Mouse (Mus musculus) heart, embryonic 13.5 days (tissue): ENCODE data around the gene Shc1. TPM values are rescaled to one million over a fixed set of nuclear protein-coding genes. Genes with fewer than 3 reads are reported as not detected.
A peak's percentile ranks its signal among the peaks of the same experiment; 100 is the strongest.

Experiments
- ATAC-seq: fragments of 200-750 bp; cut with Nextera tagmentation; 2 replicates; pipeline ENCODE4 v1.8.0; 2017; ENCODE audit warnings: moderate TSS enrichment; ENCODE audit not compliant: insufficient number of reproducible peaks, low FRiP score, low TSS enrichment; ENCODE audit errors: extremely low read depth
- H3K27ac ChIP-seq: fragments of 300-500 bp; sonication (generic); replicated peaks from 2 replicates; pipeline ENCODE4 v1.5.1; 2015; ENCODE audit warnings: moderate library complexity, mild to moderate bottlenecking, inconsistent platforms
- H3K27me3 ChIP-seq: fragments of 300-500 bp; sonication (generic); replicated peaks from 2 replicates; pipeline ENCODE4 v1.6.1; 2015; ENCODE audit warnings: mild to moderate bottlenecking, inconsistent platforms
- H3K36me3 ChIP-seq: fragments of 300-500 bp; sonication (generic); 2 replicates; pipeline ENCODE4 v1.6.1; 2015; ENCODE audit warnings: mild to moderate bottlenecking, inconsistent platforms
- H3K4me1 ChIP-seq: fragments of 300-500 bp; sonication (generic); 2 replicates; pipeline ENCODE4 v1.6.1; 2015; ENCODE audit warnings: inconsistent platforms
- H3K4me2 ChIP-seq: fragments of 300-500 bp; sonication (generic); 2 replicates; pipeline ENCODE4 v1.6.1; 2015; ENCODE audit warnings: inconsistent platforms, mild to moderate bottlenecking, moderate library complexity
- H3K4me3 ChIP-seq: fragments of 300-500 bp; sonication (generic); 2 replicates; pipeline ENCODE4 v1.5.1; 2015; ENCODE audit warnings: moderate library complexity, mild to moderate bottlenecking, inconsistent platforms
- H3K9ac ChIP-seq: fragments of 300-500 bp; sonication (generic); 2 replicates; pipeline ENCODE4 v1.6.1; 2015; ENCODE audit warnings: inconsistent platforms, mild to moderate bottlenecking, moderate library complexity
- H3K9me3 ChIP-seq: fragments of 300-500 bp; sonication (generic); 2 replicates; pipeline ENCODE4 v1.6.1; 2016; ENCODE audit warnings: inconsistent platforms
- WGBS: fragments of 180-500 bp; shearing (Covaris S2); methylation state at CpG from one replicate; pipeline ENCODE4 v1.1.7; 2015; ENCODE audit warnings: mixed read lengths; 5-methylcytosine and 5-hydroxymethylcytosine counted together
- polyA plus RNA-seq: library from polyadenylated mRNA; unstranded; fragments of >200 nt; fragmentation: Nextera tagmentation; extraction: Ambion mirVana; gene quantifications from 2 replicates; pipeline ENCODE4 v1.2.1, GENCODE M21; 2015

Gene Shc1
- polyA plus RNA-seq, 1 experiment from 2014 or later, result 63.4 TPM

GRCm38 (mm10) chr3:89406887-89407286, 11.4 kb upstream of the Shc1 start:
- WGBS, result 92% methylated on average over 6 of the region's 6 CpGs
- H3K27me3 ChIP-seq, result no peaks in the 10 kb centered on the region
- H3K9ac ChIP-seq, result no peak overlapping the region
- ATAC-seq, result no peak
- no peak overlapping the region for H3K27ac ChIP-seq
- H3K4me2 ChIP-seq, result no peak overlapping the region
- no peaks in the 10 kb centered on the region for H3K9me3 ChIP-seq
- H3K36me3 ChIP-seq, result peaks cover 67% of the 10 kb centered on the region
- no peak overlapping the region for H3K4me3 ChIP-seq
- H3K4me1 ChIP-seq, result peaks cover 10% of the 10 kb centered on the region

- peaks cover 10% of the 10 kb centered on the region for H3K4me1 ChIP-seq
Measured at GRCm38 (mm10) chr3:89408448-89408847, 9.8 kb upstream of the Shc1 start.

GRCm38 (mm10) chr3:89409701-89410100, 8.5 kb upstream of the Shc1 start:
- 88% methylated on average over 3 of the region's 3 CpGs for WGBS
- H3K4me2 ChIP-seq, result no peak overlapping the region
- ATAC-seq, result no peak

More at GRCm38 (mm10) chr3:89408448-89408847, 9.8 kb upstream of the Shc1 start:
- no peak overlapping the region for H3K4me3 ChIP-seq
- peaks cover 57% of the 10 kb centered on the region for H3K36me3 ChIP-seq
- no peak for ATAC-seq
- H3K9ac ChIP-seq, result no peak overlapping the region
- 48% methylated on average over 16 of the region's 16 CpGs for WGBS
- H3K9me3 ChIP-seq, result no peaks in the 10 kb centered on the region
- no peak overlapping the region for H3K4me2 ChIP-seq
- no peak overlapping the region for H3K27ac ChIP-seq
- H3K27me3 ChIP-seq, result no peaks in the 10 kb centered on the region

GRCm38 (mm10) chr3:89410864-89411263, 7.4 kb upstream of the Shc1 start:
- Histone ChIP-seq H3K27me3 (no peaks in the 10 kb centered on the region), H3K36me3 (peaks cover 56% of the 10 kb centered on the region), H3K4me2 (peak overlapping the region; percentile 87), H3K27ac (0 out of 2 replicates have a peak overlapping the region, but pooled peaks have one; percentile 59), H3K9ac (peak overlapping the region; percentile 85), H3K4me1 (peaks cover 10% of the 10 kb centered on the region), H3K9me3 (no peaks in the 10 kb centered on the region), H3K4me3 (peak overlapping the region; percentile 63)
- WGBS, result 79% methylated on average over 10 of the region's 10 CpGs
- no peak for ATAC-seq

More at GRCm38 (mm10) chr3:89409701-89410100, 8.5 kb upstream of the Shc1 start:
- H3K27ac ChIP-seq, result no peak overlapping the region
- H3K4me1 ChIP-seq, result peaks cover 10% of the 10 kb centered on the region
- peaks cover 56% of the 10 kb centered on the region for H3K36me3 ChIP-seq
- H3K9ac ChIP-seq, result no peak overlapping the region
- H3K4me3 ChIP-seq, result no peak overlapping the region
- no peaks in the 10 kb centered on the region for H3K27me3 ChIP-seq
- no peaks in the 10 kb centered on the region for H3K9me3 ChIP-seq

- peak within 1 kb of the TSS; percentile 87 for H3K4me2 ChIP-seq
- H3K27ac ChIP-seq, result peak within 1 kb of the TSS; percentile 59
- ATAC-seq, result peak; percentile 98
- H3K4me1 ChIP-seq, result peaks cover 16% of the 10 kb centered on the region
- peaks cover 58% of the 10 kb centered on the region for H3K36me3 ChIP-seq
- 6% methylated on average over 28 of the region's 28 CpGs for WGBS
- H3K9me3 ChIP-seq, result no peaks in the 10 kb centered on the region
- peak within 1 kb of the TSS; percentile 85 for H3K9ac ChIP-seq
- H3K27me3 ChIP-seq, result no peaks in the 10 kb centered on the region
- peak within 1 kb of the TSS; percentile 63 for H3K4me3 ChIP-seq
Measured at GRCm38 (mm10) chr3:89411490-89412393, 6.5 kb upstream of the Shc1 start, which contains the start of gene Flad1. TSS of gene Flad1 (minus strand) at chr3:89411870.

GRCm38 (mm10) chr3:89416158-89416557, 2.1 kb upstream of the Shc1 start:
- Histone ChIP-seq H3K9ac (0 out of 2 replicates have a peak overlapping the region, but pooled peaks have one; percentile 0), H3K9me3 (no peaks in the 10 kb centered on the region), H3K27me3 (no peaks in the 10 kb centered on the region), H3K4me1 (peaks cover 33% of the 10 kb centered on the region), H3K36me3 (peaks cover 36% of the 10 kb centered on the region), H3K4me3 (no peak overlapping the region), H3K4me2 (peak overlapping the region; percentile 84; the same call in 1 of the 2 replicates), H3K27ac (no peak overlapping the region)
- WGBS, result 91% methylated on average over 8 of the region's 8 CpGs
- no peak for ATAC-seq

- WGBS, result 23% methylated on average over 2 of the region's 2 CpGs
- Histone ChIP-seq H3K36me3 (peaks cover 36% of the 10 kb centered on the region), H3K9ac (peak overlapping the region; percentile 80), H3K4me2 (peak overlapping the region; percentile 84), H3K4me3 (peak overlapping the region; percentile 74), H3K27me3 (no peaks in the 10 kb centered on the region), H3K4me1 (peaks cover 39% of the 10 kb centered on the region), H3K9me3 (no peaks in the 10 kb centered on the region), H3K27ac (peak overlapping the region; percentile 78)
- no peak for ATAC-seq
Measured at GRCm38 (mm10) chr3:89417131-89417530, 1.1 kb upstream of the Shc1 start.

- peak overlapping the region; percentile 80 for H3K9ac ChIP-seq
- H3K27ac ChIP-seq, result peak overlapping the region; percentile 78
- H3K4me1 ChIP-seq, result peaks cover 46% of the 10 kb centered on the region
- H3K4me2 ChIP-seq, result peak overlapping the region; percentile 84
- WGBS, result under 1% methylated on average over 20 of the region's 20 CpGs
- no peaks in the 10 kb centered on the region for H3K27me3 ChIP-seq
- peak overlapping the region; percentile 74 for H3K4me3 ChIP-seq
- H3K9me3 ChIP-seq, result no peaks in the 10 kb centered on the region
- H3K36me3 ChIP-seq, result peaks cover 36% of the 10 kb centered on the region
- ATAC-seq, result 0 out of 2 replicates have a peak, but pooled peaks have one; percentile 0
Measured at GRCm38 (mm10) chr3:89417840-89418169, 438 bp upstream of the Shc1 start.

GRCm38 (mm10) chr3:89418861-89419250, 613 bp downstream of the Shc1 start:
- H3K27ac ChIP-seq, result peak overlapping the region; percentile 98
- H3K9me3 ChIP-seq, result no peaks in the 10 kb centered on the region
- H3K36me3 ChIP-seq, result peaks cover 34% of the 10 kb centered on the region
- peaks cover 57% of the 10 kb centered on the region for H3K4me1 ChIP-seq
- peak; percentile 15; the same call in 1 of the 2 replicates for ATAC-seq
- no peaks in the 10 kb centered on the region for H3K27me3 ChIP-seq
- under 1% methylated on average over 16 of the region's 16 CpGs for WGBS
- H3K4me3 ChIP-seq, result peak overlapping the region; percentile 74
- peak overlapping the region; percentile 84 for H3K4me2 ChIP-seq
- H3K9ac ChIP-seq, result peak overlapping the region; percentile 85

- 2% methylated on average over 9 of the region's 9 CpGs for WGBS
- Histone ChIP-seq H3K4me2 (peak overlapping the region; percentile 84), H3K9ac (peak overlapping the region; percentile 85), H3K4me1 (peaks cover 63% of the 10 kb centered on the region), H3K27me3 (no peaks in the 10 kb centered on the region), H3K27ac (peak overlapping the region; percentile 98), H3K4me3 (peak overlapping the region; percentile 74), H3K36me3 (peaks cover 34% of the 10 kb centered on the region), H3K9me3 (no peaks in the 10 kb centered on the region)
- no peak for ATAC-seq
Measured at GRCm38 (mm10) chr3:89419571-89419970, 1.3 kb downstream of the Shc1 start.

GRCm38 (mm10) chr3:89419981-89420380, 1.7 kb downstream of the Shc1 start:
- whole genome bisulfite sequencing, result 9% methylated on average over 3 of the region's 3 CpGs
- peaks cover 34% of the 10 kb centered on the region for H3K36me3 ChIP-seq
- no peaks in the 10 kb centered on the region for H3K9me3 ChIP-seq
- H3K4me1 ChIP-seq, result peaks cover 66% of the 10 kb centered on the region
- ATAC-seq, result no peak
- H3K27me3 ChIP-seq, result no peaks in the 10 kb centered on the region
- peak overlapping the region; percentile 98 for H3K27ac ChIP-seq
- peak overlapping the region; percentile 74 for H3K4me3 ChIP-seq
- peak overlapping the region; percentile 84 for H3K4me2 ChIP-seq
- peak overlapping the region; percentile 85 for H3K9ac ChIP-seq
